Mouse (Mus musculus) lung, adult 2 months (tissue): ENCODE measurements around the gene Zfp879. TPM values are rescaled to one million over a fixed set of nuclear protein-coding genes. Genes with fewer than 3 reads are reported as not detected.

Experiments
- DNase-seq: peaks from one replicate; pipeline ENCODE4 v3.0.0; 2022
- H3K4me1 ChIP-seq: fragments of 200-500 bp; 2 replicates; pipeline ENCODE4 v1.6.1; 2011; ENCODE audit warnings: low read length; ENCODE audit not compliant: control insufficient read depth, insufficient read depth
- H3K4me3 ChIP-seq: fragments of 200-500 bp; replicated peaks from 2 replicates; pipeline ENCODE3; 2011; ENCODE audit warnings: low read depth, mild to moderate bottlenecking, control low read depth, low read length; ENCODE audit errors: extremely low read depth
- CTCF ChIP-seq: fragments of 200-500 bp; IDR thresholded peaks from 2 replicates; pipeline ENCODE4 v1.5.1; 2011; ENCODE audit warnings: mild to moderate bottlenecking, low read length, control low read depth; ENCODE audit not compliant: insufficient read depth
- POLR2A ChIP-seq: fragments of 200-500 bp; IDR thresholded peaks from 2 replicates; pipeline ENCODE4 v1.6.1; 2011; ENCODE audit warnings: low read depth, mild to moderate bottlenecking, control low read depth, low read length, borderline replicate concordance; ENCODE audit errors: extremely low read depth
- WGBS: fragments of 180-500 bp; shearing (Covaris S2); methylation state at CpG from one replicate; pipeline ENCODE4 v1.1.7; 2018; 5-methylcytosine and 5-hydroxymethylcytosine counted together
- polyA plus RNA-seq: library from polyadenylated mRNA; depleted of rRNA; stranded (reverse); fragments of >200 nt; gene quantifications from 2 replicates; pipeline ENCODE4 v1.2.3, GENCODE M21; 2012; rRNA removed

The Zfp879 gene
- polyA plus RNA-seq = 0.26 and 0.32 TPM in 2 replicates

DNA sequence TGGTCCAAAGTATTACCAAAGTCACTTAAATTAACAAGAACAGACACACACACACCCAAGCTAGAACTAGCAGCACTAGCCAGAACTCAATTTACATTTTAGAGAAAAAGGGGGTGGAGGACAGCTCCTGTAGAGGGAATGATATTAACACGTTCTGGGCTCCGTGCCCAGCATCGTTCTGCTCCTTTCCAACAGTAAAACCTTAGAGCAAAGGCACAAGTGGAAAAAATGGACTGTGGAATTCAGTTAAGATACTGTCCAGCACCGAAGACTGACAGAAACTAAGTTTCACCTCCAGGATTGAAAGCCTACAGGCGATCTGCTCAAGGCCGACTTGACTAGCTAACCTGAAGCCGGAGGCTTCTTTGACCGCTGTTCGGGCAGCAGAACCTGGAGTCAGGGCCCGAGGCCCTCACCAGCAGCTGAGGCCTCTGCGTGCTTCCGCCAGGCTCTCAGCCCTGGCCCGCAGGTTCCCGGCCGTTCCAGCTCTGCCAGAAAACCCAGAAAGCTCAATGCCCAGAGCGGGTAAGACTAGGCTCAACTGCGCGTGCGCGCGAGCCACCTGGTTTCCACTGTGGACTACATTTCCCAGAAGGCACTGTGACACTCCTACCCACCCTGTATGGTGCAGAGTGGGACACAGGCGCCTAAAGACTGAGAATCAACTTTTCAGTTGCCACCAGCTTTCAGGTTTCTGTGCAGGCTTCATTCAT lies at the start of gene Zfp879:
Zfp879 (minus strand) TSS at position 530 of the 713 bp plus-strand sequence.
- Histone ChIP-seq H3K4me1 (no peaks in the 10 kb centered on the region), H3K4me3 (peak within 1 kb of the TSS; percentile 36)
- TF ChIP-seq POLR2A = peak; percentile 57; the same call in 1 of the 2 replicates
- TF ChIP-seq CTCF = no peak
- DNase-seq = peak; percentile 83
- 17% methylated on average over 22 of the region's 22 CpGs for WGBS

DNA sequence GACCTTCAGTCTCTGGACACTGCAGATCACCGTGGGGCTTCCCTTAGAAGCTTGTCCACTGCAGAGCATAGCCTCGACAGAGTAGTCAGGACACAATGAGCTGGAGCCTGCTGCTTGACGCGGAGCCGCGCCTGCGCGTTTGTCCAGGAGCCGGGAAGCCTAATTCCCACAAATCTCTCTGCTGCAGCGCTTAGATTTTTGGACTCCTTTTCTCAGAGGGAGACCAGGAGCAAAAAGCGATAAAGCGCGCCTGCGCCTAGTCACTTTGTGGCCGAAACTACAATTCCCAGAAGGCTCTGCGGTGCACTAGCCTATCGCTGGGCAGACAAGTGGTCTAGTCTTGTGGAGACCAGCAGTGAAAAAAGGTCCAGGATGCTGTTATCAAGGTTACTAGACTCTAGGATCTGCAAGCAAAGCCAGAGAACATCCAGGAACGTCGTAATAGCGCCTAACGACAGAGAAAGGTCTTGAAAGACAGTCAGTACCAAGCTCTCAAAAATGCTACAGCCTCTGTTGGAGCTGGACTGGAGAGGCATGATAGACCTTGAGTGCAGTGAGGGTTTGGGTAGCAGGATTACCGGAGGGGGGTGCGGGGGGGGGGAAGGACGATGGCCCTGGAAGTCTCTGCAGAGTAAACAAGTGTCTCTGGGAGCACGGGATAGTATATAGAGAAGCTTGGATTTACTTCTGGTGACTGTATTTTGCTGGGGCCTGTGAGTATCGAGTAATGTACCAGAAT lies 46.2 kb upstream of the Zfp879 start, which contains the start of gene Zfp454:
Zfp454 (minus strand) TSS at position 262 of the 739 bp plus-strand sequence.
- peak; percentile 78 for DNase-seq
- Histone ChIP-seq H3K4me1 (no peaks in the 10 kb centered on the region; the same call in 1 of the 2 replicates), H3K4me3 (peak within 1 kb of the TSS; percentile 59)
- TF ChIP-seq CTCF = no peak
- peak; percentile 30; the same call in 1 of the 2 replicates for TF ChIP-seq POLR2A
- WGBS = 8% methylated on average over 26 of the region's 26 CpGs

DNA sequence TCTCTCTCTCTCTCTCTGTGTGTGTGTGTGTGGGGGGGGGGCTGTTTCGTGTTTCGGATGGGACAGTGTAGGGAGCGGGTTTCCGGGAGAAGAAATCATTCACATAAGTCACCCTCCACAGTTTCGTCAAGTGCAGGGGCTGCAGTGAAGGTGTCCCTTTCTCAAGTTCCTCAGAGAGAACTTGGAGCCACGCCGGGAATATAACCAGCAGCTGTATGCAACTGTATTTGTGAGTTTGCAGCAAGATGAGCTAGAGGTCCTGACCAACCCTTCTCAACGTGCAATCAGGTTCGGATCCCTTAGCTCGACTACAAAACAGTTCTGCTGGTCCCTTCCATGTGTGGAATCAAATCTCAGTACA lies 45.6 kb upstream of the Zfp879 start:
- Histone ChIP-seq H3K4me1 (no peaks in the 10 kb centered on the region; the same call in 1 of the 2 replicates), H3K4me3 (peak overlapping the region; percentile 59)
- no peak for DNase-seq
- TF ChIP-seq POLR2A (no peak), CTCF (no peak)
- 14% methylated on average over 10 of the region's 10 CpGs for WGBS

DNA sequence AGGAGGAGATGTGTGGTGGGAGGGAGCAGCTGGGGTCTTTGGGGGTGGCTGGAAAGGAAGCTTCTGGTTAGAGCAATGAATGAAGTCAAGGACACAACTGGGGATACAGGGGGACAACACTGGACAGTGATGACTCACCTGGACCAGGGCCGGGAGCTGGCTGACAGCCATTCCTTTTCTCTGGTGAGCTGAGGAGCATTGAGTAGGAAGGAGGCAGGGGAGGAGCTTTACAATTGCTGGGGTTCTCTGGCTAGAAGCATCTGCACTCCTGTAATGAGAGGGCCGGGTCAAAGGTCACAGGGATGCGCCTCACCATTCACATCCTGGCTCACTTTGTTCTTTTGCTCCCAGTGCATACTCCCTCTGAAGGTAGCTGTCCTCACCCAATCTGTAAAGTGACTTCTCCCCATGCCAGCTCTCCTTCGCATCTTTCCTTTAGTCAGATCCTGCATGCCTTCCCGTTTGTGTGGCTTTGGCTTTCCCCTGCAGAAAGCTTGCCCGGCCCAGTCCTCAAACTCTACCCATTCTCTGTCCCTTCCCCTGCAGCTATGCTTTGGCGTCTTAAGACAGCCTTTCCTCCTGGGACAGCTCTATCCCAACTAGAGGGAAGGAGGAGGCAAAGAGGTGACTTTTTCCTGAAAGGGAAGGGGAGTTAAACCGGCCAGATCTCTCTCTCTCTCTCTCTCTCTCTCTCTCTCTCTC lies 45.0 kb upstream of the Zfp879 start:
- 43% methylated on average over 8 of the region's 8 CpGs for WGBS
- Histone ChIP-seq H3K4me1 (no peaks in the 10 kb centered on the region; the same call in 1 of the 2 replicates), H3K4me3 (no peak overlapping the region)
- DNase-seq = no peak
- TF ChIP-seq CTCF = no peak
- no peak for TF ChIP-seq POLR2A

DNA sequence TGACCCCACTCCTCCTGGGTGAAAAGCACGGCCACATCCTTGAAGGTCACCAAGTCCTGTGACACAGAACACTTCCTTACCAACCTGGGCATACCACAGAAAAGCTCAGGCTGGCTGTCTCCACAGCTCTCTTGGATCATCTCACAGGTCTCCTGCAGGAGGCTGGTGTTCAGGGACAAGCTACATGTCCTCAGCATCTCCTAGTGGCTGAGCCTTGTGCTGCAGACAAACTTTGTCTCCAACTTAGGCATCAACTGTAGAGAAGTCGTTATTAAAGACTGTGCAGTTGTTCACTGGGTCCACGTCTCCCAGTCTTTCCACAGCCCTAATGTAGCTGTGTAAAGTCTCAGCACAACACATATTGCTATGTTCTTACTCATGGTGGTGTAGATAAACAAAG lies 42.4 kb upstream of the Zfp879 start:
- 75% methylated on average over 3 of the region's 3 CpGs for WGBS
- no peak for TF ChIP-seq CTCF
- TF ChIP-seq POLR2A = no peak

DNA sequence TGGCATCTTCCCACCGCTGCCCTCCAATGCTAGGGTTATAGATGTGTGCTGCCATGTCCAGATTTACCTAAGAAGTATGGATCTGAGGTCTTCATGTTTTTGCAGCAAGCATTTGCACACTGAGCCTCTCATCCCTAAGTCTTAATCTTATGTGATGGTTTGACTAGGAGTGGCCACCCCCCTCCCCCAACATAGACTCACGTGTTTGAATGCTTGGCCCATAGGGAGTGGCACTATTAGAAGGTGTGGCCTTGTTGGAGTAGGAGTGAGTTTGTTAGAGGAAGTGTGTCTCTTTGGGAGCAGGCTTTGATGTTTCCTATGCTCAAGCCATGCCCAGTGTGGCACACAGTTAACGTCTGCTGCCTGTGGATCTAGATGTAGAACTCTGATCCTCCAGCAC lies 37.3 kb upstream of the Zfp879 start:
- no peak for DNase-seq
- WGBS = 87% methylated on average over 3 of the region's 3 CpGs
- Histone ChIP-seq H3K4me3 (no peak overlapping the region), H3K4me1 (no peaks in the 10 kb centered on the region)
- TF ChIP-seq POLR2A = no peak

More for the DNA sequence above, 42.4 kb upstream of the Zfp879 start:
- no peaks in the 10 kb centered on the region; the same call in 1 of the 2 replicates for H3K4me1 ChIP-seq
- no peak for DNase-seq
- H3K4me3 ChIP-seq = no peak overlapping the region

DNA sequence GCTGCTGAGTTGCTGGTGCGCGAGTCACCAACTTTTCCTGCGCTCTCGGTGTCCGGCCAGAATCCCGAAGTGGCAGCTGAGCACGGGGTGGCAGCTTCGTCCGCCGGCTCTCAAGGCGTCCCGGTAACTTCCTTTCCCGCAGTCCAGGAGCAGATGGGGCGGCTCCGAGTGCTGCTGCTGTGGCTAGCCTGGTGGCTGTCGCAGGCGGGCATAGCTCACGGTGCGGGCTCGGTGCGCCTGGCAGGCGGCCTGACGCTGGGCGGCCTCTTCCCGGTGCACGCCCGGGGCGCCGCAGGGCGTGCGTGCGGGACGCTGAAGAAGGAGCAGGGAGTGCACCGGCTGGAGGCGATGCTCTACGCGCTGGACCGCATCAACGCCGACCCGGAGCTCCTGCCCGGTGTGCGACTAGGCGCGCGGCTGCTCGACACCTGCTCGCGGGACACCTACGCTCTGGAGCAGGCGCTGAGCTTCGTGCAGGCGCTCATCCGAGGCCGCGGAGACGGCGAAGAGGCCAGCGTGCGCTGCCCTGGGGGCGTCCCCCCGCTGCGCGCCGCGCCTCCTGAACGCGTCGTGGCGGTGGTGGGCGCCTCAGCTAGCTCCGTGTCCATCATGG lies 9.7 kb upstream of the Zfp879 start:
- TF ChIP-seq POLR2A = no peak
- no peak for TF ChIP-seq CTCF
- no peak for DNase-seq
- under 1% methylated on average over 72 of the region's 72 CpGs for WGBS
- Histone ChIP-seq H3K4me1 (no peaks in the 10 kb centered on the region; the same call in 1 of the 2 replicates), H3K4me3 (no peak overlapping the region)

DNA sequence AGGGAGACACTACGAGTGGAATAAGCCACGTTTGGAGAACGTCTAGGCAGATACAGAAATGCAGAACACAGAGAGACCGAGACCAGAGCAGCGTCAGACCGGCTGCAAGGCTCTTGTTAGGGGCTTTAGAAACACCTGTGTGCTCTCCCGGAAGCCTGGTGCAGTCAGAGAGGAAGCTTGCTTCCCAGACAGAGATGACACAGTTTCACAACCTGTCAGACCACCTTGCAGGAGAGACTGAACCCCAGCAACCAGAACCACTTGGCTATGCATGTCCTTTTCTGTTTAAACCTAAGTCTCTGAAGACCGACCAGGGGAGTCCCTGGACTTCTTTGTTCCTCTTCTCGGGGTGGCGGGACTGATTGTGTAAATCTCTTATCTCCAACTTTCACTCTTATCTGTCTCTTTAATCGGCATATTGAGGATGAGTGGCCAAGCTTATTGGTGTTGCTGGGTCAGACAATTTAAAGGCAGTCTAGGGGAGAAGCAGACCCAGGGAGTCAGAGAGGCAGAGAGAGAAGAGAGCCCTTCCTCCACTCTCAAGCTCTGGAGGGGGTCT lies 8.9 kb upstream of the Zfp879 start, which contains the start of gene Grm6:
Grm6 (plus strand) TSS at position 509 of the 559 bp plus-strand sequence.
- under 1% methylated on average over 11 of the region's 11 CpGs for WGBS
- DNase-seq = no peak

More for the DNA sequence above, 8.9 kb upstream of the Zfp879 start, which contains the start of gene Grm6:
- Histone ChIP-seq H3K4me1 (no peaks in the 10 kb centered on the region; the same call in 1 of the 2 replicates), H3K4me3 (no peak within 1 kb of the TSS)
- no peak for TF ChIP-seq POLR2A
- no peak for TF ChIP-seq CTCF
